Mouse (Mus musculus): Measurements from ENCODE around the gene Sdk2.

Sdk2 gene

DNA sequence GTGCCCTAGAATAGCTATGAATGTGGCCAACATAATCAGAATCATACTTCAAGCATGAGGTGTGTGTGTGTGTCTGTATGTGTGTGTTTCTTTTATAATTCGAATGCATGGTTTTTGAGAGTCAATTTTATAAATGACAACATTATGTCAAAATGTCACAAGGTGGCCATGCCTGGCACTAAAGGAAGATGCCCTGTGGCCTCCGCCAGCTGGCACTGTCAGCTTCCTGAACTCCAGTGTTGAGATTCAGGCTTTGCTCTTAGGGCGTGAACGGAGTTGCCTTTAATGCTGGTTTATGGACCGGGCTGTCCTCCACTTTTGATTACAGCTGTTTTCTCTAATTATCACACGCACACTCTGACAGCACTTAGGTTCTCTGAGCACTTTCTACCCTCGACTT, 164.9 kb downstream of the Sdk2 start:
- ChIA-PET POLR2A (no interaction called here), CTCF (interaction anchor here in 2 of 4 experiments (0.6 kb wide), 2 partner anchors 21 to 292 kb away, joined by 3 to 4 read pairs; no protein-coding TSS in a partner anchor)

DNA sequence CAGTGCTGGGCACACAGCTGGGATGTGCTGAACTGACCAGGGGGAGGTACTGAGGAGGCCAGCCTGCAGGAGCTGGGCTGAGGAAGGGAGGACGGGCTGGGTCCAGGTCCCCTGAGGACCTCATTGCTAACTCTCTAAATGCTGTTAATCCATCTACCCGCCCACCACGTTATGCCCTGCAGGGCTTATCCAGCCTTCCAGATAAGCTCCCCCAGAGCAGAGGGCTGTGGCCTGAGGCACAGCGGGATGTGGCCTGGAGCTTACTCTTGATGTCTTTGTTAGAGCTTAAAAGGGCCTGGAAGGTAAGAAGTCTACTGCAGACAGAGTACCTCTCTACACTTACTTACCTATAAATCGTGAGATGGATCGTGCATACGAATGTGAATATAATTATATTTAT, 168.2 kb downstream of the Sdk2 start:
- ChIA-PET POLR2A (interaction anchor here in 2 of 4 experiments (0.5 to 0.6 kb wide), 3 partner anchors 128 to 1334 kb away, joined by 3 read pairs; no protein-coding TSS in a partner anchor), CTCF (no interaction called here)

DNA sequence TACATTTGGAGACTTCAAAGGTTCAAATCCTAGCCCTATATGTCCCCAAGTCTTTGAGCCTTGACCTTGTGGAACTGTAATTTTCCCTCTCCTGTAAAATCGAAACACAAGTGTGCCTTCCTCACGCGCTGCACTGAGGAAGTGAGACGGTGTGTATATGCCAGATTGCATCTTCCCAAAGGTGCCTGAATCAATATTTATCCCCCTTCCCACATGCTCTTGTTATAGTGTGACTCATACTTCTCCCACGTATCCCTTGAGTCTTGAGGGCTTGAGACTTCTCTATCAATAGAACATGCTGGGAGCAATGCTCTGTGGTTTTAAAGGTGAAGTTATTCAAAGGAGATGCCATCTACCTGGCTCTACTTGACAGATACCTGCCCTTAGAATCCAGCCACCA, 170.8 kb downstream of the Sdk2 start:
- ChIA-PET POLR2A (no interaction called here), CTCF (no interaction called here)

DNA sequence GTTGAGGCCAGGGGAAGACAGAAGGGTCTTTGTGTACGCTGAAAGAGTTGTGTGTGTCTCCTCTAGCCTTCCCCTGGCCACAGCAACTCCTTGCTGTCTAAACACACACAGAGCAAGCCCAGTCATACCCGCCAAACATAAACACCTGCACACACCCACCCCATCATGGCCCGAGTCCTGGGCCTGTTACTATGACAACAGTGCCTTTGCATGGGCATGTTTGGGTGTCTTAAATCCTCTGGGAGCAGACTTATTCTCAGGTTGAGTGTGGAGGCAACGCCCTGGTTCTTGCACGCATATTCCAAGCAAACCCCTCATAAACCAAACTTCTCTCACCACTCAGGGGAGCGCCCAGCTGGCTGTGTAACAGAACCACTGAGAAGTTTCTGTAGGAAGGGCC, 173.9 kb downstream of the Sdk2 start:
- CTCF ChIA-PET = interaction anchor here in 1 of 4 experiments (1.6 kb wide), 1 partner anchor 30 kb away, joined by 5 read pairs; no protein-coding TSS in a partner anchor

DNA sequence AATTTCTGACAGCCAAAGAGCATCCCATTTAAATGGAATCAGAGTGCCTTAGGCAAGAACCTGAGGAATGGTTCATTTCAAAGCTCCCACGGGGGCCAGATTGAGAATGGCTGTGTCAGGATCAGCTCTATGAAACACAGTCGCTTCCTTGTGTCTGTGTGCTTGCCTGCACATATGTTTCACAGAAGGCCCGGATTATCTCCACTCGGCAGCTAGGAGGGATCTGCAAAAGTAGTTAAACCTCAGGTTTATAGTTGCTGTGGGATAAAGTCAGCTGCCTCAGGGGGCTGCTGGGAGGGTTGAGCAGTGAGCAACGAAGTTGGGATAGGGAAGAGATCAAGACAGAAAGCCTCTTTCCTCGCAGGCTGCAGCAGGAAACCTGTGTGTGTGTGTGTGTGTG, 174.8 kb downstream of the Sdk2 start:
- CTCF ChIA-PET = interaction anchor here in 3 of 4 experiments (0.6 to 1.6 kb wide), 4 partner anchors 29 to 1311 kb away, joined by 3 to 5 read pairs (median 4); no protein-coding TSS in a partner anchor
- POLR2A ChIA-PET = interaction anchor here in 2 of 4 experiments (0.6 to 0.9 kb wide), 4 partner anchors 9 to 1359 kb away, joined by 3 read pairs; no protein-coding TSS in a partner anchor

More for the DNA sequence above, 173.9 kb downstream of the Sdk2 start:
- POLR2A ChIA-PET = interaction anchor here in 1 of 4 experiments (0.6 kb wide), 1 partner anchor 181 kb away, joined by 3 read pairs; no protein-coding TSS in a partner anchor

DNA sequence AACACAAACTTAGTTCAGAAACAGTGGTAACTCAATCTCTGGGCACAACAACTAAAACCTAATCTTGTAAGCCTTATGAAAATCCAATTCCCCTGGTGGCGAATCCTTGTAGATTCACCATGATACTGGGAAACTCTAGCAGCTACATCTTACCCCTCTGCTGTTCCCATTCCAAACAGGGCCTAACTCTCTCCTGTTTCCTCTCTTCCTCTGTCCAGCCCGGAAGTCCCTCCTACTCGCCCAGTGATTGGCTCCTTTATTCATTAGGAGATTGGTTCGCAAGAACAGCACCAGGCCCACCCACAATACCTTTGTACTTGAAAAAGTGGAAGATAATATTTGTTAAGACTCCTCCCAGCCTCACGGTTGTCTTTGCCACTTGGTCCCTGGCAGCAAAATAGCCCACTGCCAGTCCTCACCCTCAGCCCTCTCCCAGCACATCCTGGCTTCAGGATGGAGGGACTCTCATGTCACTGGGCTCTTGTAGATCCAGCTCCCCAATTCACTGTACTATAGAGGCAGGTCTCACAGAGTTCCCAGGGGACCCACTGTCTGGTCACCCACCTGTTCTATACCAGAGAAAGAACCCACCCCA, 178.6 kb downstream of the Sdk2 start:
- ChIA-PET POLR2A (interaction anchor here in 3 of 4 experiments (0.6 to 1.0 kb wide), 3 partner anchors 12 to 127 kb away, joined by 3 to 9 read pairs (median 3); no protein-coding TSS in a partner anchor), CTCF (interaction anchor here in 2 of 4 experiments (0.5 to 1.1 kb wide), 3 partner anchors 91 to 409 kb away, joined by 3 read pairs; no protein-coding TSS in a partner anchor)

DNA sequence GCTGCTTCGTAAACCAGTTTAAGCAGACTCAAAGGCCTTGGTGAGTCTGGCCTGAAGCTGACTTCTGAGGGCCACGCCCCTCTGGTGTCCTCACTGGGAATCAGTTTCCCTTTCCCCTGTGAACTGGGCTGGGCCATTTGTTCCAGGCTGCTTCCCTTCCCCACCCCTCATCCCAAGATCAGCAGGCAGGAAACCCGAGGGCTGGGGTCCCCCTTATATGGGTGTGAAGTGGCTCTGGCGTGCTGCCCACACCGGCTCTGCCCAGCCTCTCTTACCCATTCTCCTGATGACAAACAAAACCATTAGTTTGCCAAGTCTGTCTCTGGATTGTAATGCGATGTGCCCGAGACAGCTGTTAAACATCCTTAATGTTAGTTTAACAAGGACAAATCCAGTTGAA, 180.5 kb downstream of the Sdk2 start:
- CTCF ChIA-PET = interaction anchor here in 1 of 4 experiments (0.5 kb wide), 1 partner anchor 23 kb away, joined by 3 read pairs; no protein-coding TSS in a partner anchor

DNA sequence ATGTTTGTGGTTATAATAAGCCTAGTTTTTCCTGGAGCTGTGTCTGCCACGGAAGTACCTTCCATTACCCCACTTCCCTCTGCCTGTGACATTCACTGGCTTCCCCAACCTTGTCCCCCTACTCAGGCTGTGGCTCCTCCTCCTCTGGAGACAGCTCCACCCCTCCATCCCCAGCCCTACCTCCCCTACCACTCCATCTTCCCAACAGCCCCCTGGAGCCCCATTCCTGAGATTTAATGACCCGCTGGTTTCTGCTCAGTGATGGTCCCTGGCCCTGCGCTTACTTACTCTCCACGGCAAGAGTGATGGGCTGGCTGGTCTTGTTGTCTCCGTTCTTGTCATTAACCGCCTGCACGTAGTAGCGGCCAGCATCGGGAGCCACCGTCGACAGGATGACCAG, 181.9 kb downstream of the Sdk2 start:
- ChIA-PET CTCF (interaction anchor here in 2 of 4 experiments (0.5 to 1.3 kb wide), 3 partner anchors 74 to 183 kb away, joined by 3 read pairs; no protein-coding TSS in a partner anchor), POLR2A (no interaction called here)

More for the DNA sequence above, 180.5 kb downstream of the Sdk2 start:
- POLR2A ChIA-PET = interaction anchor here in 1 of 4 experiments (1.2 kb wide), 1 partner anchor 17 kb away, joined by 4 read pairs; no protein-coding TSS in a partner anchor

DNA sequence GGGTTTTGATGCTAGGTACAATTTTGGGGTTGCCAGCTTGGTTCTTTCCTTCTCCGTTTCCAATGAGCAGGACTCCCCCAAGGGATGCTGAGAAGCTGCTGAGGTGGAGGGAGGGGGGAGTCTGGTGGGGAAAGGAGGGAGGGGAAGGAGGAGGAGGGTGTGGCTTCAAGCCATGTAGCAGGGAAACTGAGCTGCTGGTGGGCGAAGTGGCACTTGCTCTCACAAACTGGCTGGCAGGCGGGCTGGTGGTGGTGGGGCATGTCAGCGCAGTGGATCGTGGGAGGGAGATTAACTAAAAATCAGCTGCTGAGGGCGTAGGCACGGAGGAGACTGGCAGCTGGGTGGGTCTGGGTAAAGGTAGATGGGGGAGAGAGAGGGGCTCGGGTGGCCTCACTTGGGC, 183.8 kb downstream of the Sdk2 start:
- CTCF ChIA-PET = interaction anchor here in 2 of 4 experiments (0.6 to 0.7 kb wide), 2 partner anchors 269 to 759 kb away, joined by 3 read pairs; no protein-coding TSS in a partner anchor
- POLR2A ChIA-PET = interaction anchor here in 3 of 4 experiments (0.6 to 1.1 kb wide), 5 partner anchors 9 to 310 kb away, joined by 3 to 5 read pairs (median 3); no protein-coding TSS in a partner anchor

DNA sequence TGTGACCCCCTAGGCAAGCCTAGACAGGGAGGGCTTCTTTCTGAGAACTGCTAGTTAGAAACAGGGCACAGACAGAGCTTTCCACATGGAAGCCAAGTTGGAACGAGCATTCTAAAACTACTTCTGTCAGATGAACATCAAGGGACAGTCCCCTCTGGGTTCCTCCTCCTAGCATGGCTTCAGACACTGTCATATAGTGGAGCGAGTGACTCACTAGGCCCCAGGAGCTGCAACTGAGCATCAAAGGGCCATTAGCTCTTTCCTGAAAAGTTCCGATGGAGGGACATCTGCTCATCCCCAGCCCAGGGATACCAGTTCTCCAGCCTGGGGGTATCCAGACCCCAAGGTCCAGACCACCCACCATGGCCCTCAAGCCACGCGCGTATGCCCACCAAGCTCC, 185.0 kb downstream of the Sdk2 start:
- POLR2A ChIA-PET = interaction anchor here in 3 of 4 experiments (0.6 to 1.1 kb wide), 3 partner anchors 13 to 882 kb away, joined by 3 to 10 read pairs (median 5); no protein-coding TSS in a partner anchor
- CTCF ChIA-PET = interaction anchor here in 1 of 4 experiments (0.6 kb wide), 1 partner anchor 189 kb away, joined by 4 read pairs; no protein-coding TSS in a partner anchor

DNA sequence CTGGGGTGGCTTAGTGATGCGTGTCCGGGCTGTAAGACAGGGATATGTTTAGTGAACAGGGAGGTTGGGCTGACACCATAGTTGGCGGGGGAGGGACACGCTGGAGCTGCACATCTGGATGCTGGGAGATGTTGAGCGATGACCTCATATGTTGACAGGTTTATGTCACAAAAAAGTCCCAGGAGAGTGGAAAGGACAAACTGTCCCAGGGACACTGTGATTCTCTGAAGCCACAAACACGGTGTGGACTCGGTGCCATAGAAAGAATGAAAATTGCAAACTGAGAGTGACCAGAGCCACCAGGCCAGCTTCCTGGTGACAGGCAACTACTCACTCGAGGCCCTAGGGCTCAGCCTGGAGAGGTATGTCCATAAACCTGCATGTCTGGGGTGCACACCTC, 199.8 kb downstream of the Sdk2 start:
- POLR2A ChIA-PET = interaction anchor here in 2 of 4 experiments (0.6 to 1.2 kb wide), 3 partner anchors 15 to 149 kb away, joined by 3 read pairs; no protein-coding TSS in a partner anchor
- CTCF ChIA-PET = interaction anchor here in 3 of 4 experiments (0.8 to 2.5 kb wide), 6 partner anchors 11 to 769 kb away, joined by 3 to 7 read pairs (median 5); no protein-coding TSS in a partner anchor

DNA sequence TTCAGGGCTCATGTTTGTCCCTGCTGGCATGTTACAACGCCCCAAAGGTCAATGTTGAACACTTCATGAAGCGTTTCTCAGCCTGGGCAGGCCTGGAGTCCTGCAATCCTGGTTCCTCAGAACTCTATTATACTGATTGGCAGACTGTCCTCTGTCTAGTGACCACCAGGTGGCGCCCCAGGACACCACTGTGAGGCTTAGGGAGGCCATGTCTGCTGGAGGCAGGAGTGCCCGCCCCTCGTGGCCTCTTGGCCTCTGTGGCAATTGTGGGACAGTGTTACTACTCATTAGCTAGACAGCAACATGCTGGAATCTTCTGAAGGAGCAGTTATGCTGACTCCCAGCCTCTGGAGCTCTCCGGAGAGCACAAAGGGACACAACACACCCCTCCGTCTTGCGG, 201.2 kb downstream of the Sdk2 start:
- CTCF ChIA-PET = interaction anchor here (0.5 to 2.5 kb wide), 12 partner anchors 10 to 771 kb away, joined by 3 to 7 read pairs (median 4); no protein-coding TSS in a partner anchor
- POLR2A ChIA-PET = interaction anchor here in 1 of 4 experiments (0.5 kb wide), 1 partner anchor 228 kb away, joined by 6 read pairs; no protein-coding TSS in a partner anchor

DNA sequence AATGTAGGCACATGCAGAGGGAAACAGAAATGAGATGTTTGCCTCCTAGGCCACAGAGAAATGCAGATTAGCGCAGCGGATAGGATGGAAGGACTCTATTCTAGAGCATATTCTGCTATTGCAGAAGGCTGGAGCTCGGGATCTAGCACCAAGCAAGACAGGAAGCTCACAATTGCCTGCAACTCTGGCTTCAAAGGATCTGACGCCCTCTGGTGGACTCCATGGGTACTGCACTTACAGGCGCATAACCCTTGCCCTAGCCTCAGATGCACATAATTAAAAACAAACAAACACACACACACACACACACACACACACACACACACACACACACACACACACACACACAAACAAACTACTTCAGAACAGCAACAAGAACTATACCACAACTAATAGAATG, 203.4 kb downstream of the Sdk2 start:
- CTCF ChIA-PET = interaction anchor here (0.6 to 1.6 kb wide), 66 partner anchors 9 to 1560 kb away, joined by 3 to 13 read pairs (median 4); partner anchors contain the start of genes Cdc42ep4 (in 3 of the 4), Cog1 (in 1 of the 4), Cpsf4l (in 1 of the 4) and Sdk2 (in 1 of the 4)
- POLR2A ChIA-PET = no interaction called here

DNA sequence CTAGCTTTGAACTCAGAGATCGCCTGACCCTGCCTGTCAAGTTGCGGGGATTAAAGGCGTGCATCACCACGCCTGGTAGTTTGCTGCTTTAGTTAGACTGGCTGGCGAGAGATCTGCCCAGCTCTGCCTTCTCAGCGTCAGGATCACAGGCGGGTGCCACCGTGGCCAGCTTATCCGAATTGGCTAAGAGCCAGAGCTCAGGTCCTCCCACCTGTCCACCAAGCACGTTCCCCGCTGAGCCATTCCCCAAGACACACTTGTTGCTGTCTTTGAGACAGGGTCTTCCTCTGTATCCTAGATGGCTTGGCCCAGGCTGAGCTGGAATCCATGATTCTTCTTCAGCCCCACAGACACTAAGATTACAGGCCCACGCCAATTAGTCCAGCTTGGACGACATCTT, 211.2 kb downstream of the Sdk2 start:
- ChIA-PET POLR2A (interaction anchor here in 2 of 4 experiments (1.1 to 1.4 kb wide), 3 partner anchors 10 to 140 kb away, joined by 3 read pairs; no protein-coding TSS in a partner anchor), CTCF (interaction anchor here in 2 of 4 experiments (0.7 to 1.3 kb wide), 3 partner anchors 10 to 428 kb away, joined by 3 to 5 read pairs (median 3); no protein-coding TSS in a partner anchor)

DNA sequence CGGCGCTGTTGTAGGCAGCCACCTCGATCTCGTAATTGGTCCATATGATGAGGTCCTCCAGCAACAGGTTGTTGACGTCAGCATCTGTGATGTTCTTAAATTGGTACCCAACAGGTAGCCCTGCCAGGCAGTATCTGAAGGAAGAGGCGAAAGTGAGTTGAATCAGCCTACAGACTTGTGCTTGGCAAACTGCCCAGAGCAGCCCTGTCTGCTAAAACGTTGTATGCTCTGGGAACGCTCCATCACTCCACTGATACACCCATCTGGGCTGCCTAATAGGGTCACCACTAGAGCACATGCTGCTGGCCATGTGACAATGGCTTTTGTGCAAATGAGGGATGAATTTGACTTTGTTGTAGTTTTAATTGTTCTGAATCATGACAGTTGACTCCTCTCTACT, 215.1 kb downstream of the Sdk2 start:
- ChIA-PET CTCF (no interaction called here), POLR2A (no interaction called here)

DNA sequence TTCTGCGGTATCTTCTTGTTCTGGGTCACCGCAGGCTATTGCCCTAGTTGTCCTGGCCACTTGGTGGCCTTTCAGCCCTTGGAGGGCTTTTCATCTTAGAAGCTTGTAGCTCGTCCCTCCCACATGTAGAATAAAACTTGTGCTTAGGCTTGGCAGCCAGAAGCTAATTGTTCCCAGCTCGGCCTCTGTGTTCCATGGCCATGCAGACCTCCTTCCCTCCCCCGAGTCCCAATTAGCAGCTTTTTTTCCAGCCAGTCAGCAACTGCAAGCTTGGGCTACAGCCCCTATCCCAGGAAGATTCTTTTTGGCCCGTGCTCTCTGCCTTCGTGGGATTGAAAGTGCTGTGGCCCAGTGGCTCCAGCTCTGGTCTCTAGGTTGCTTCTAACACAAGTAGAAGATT, 217.5 kb downstream of the Sdk2 start:
- POLR2A ChIA-PET = interaction anchor here in 2 of 4 experiments (0.7 to 1.6 kb wide), 5 partner anchors 16 to 594 kb away, joined by 3 to 5 read pairs (median 3); partner anchors contain the start of gene Cdc42ep4 (in 2 of the 2)
- CTCF ChIA-PET = interaction anchor here (0.6 to 1.6 kb wide), 8 partner anchors 14 to 793 kb away, joined by 3 to 8 read pairs (median 4); no protein-coding TSS in a partner anchor

DNA sequence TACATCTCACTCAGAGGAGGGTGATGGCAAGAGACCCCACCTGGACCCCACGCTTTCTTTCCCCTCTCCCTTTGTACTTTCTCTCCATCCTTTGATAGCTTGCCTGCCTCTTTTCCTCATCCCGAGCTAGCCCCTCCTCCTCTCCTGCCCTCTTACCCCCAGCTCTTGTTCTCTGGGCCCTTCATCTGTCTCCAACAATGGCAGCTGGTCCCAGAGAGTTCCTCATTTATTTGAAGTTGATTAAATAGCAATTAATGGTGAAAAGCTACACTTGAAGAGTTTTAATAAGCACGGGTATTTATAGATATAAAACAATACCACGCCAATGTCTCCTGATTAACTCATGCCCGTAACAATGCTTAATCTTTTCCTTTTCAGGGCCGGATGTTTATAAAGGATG, 222.9 kb downstream of the Sdk2 start:
- POLR2A ChIA-PET = interaction anchor here in 1 of 4 experiments (0.6 kb wide), 1 partner anchor 225 kb away, joined by 3 read pairs; no protein-coding TSS in a partner anchor
- CTCF ChIA-PET = no interaction called here

DNA sequence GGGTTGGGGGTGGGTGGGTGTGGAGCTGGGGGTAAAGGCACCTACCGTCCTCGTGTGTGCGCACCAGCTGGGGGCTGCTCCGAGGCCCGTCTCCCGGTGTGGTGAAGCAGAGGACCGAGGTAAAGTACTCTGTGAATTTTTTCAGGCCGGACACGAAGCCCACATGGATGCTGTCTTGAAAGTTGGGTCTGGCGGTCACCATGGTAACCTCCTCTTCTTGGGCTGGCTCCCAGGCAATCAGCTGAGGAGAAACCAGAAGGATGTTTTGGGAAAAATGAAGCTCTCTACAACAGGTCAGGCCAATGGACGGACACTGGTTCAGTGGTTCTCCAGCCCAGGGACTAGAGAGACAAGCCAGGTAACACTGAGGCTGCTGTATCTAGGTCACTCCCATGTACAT, 224.0 kb downstream of the Sdk2 start:
- CTCF ChIA-PET = interaction anchor here in 2 of 4 experiments (1.3 to 1.6 kb wide), 2 partner anchors 20 to 31 kb away, joined by 5 read pairs; no protein-coding TSS in a partner anchor

DNA sequence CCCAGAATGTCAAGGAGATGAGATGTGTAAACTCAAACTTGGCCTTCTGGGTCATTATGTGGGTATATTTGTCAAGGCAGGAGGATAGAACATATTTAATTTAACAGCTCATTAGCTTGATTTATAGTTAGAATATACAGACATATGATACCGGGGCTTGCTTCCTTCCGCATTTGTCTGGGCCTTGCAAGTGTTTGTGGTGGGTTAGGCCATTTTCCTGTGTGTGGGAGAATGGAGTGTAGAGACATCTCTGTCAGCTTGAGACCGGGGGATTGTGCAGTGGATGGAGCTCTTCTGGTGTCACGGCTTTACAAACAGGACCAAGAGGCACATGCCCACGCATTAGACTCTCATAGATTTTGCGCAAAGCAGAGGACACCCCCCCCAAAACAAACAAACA, 235.2 kb downstream of the Sdk2 start:
- ChIA-PET POLR2A (interaction anchor here in 1 of 4 experiments (1.7 kb wide), 1 partner anchor 284 kb away, joined by 4 read pairs; no protein-coding TSS in a partner anchor), CTCF (interaction anchor here in 2 of 4 experiments (0.5 to 0.7 kb wide), 3 partner anchors 20 to 805 kb away, joined by 3 read pairs; no protein-coding TSS in a partner anchor)

More for the DNA sequence above, 224.0 kb downstream of the Sdk2 start:
- POLR2A ChIA-PET = no interaction called here

Measured in embryonic stem cell, embryonic (primary cell).